Mouse (Mus musculus): ENCODE data around the gene 1700001C19Rik.

DNA sequence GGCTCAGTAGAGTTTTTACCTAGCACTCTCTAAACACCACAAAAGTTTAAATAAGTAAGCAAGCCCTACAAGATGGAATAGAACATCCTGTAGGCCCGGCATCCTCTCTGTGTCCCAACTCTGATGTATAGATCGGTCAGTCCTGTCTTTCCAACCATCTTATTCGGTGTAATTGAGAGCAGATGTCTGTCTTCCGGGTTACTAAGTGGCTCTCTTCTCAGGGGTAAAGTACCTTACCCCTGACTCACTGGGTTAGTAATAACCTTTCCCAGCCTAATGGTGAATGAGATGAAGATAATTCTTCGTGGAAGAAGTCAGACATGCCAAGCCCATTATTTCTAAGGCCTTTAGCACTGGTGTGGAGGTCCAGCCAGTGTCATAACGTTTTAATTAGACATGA, 63.2 kb downstream of the 1700001C19Rik start:
- TF ChIP-seq CTCF (IDR thresholded peaks at IDR 0.05; ENCODE audit: low read depth, low read length) (no peak), POLR2A (IDR thresholded peaks at IDR 0.05; ENCODE audit: insufficient read depth, low read length) (no peak)
